Mouse (Mus musculus): ENCODE data around the gene Irak2. TPM values are rescaled to one million over a fixed set of nuclear protein-coding genes. Genes with fewer than 3 reads are reported as not detected.

The Irak2 gene
- total RNA-seq (2012; rRNA removed) (31.6 and 39.5 TPM in 2 replicates), total RNA-seq (2014; rRNA removed) (26.9 and 30.0 TPM in 2 replicates), polyA plus RNA-seq (2012; ENCODE audit: insufficient read length, low read depth) (32.5 and 38.6 TPM in 2 replicates)

- Histone ChIP-seq H3K36me3 (replicated peaks in 1 of 2; ENCODE audit: control insufficient read depth in 1 of 2, insufficient read depth in 1 of 2, low read length in 1 of 2) (peaks cover 0 to 15% of the 10 kb centered on the region in 2 experiments), H3K4me3 (replicated peaks in 1 of 3; ENCODE audit: low read depth in 2 of 3, low read length in 2 of 3, poor library complexity in 1 of 3) (peak within 1 kb of the TSS; percentile 67 to 96 (median 75)), H3K79me2 (replicated peaks; ENCODE audit: control insufficient read depth, extremely low read depth, insufficient read depth, poor library complexity, severe bottlenecking) (peaks cover 48% of the 10 kb centered on the region), H3K4me2 (ENCODE audit: insufficient read depth, low read depth, poor library complexity, severe bottlenecking) (peak within 1 kb of the TSS; percentile 97), H3K27ac (ENCODE audit: insufficient read depth, low read depth) (peak within 1 kb of the TSS; percentile 81), H3K27me3 (replicated peaks) (no peaks in the 10 kb centered on the region), H3K9me3 (replicated peaks; ENCODE audit: low read length) (no peaks in the 10 kb centered on the region), H3K9ac (ENCODE audit: insufficient read depth, low read depth) (peak within 1 kb of the TSS; percentile 58), H3K4me1 (ENCODE audit: control insufficient read depth in 1 of 2, insufficient read depth in 2 of 2) (peaks cover 9 to 35% of the 10 kb centered on the region in 2 experiments)
- in situ Hi-C loops (cut with MboI; ENCODE audit: low pct_ligation_motif_present, low pct_unique_long_range_greater_than_20kb, low sequenced_read_pairs) = loop anchor here (5.0 kb wide), 1 partner anchor 39 kb away; no protein-coding TSS in a partner anchor
- dilution Hi-C loops (cut with MboI; ENCODE audit: extremely low pct_ligation_motif_present, extremely low pct_unique_long_range_greater_than_20kb, low sequenced_read_pairs) = no loop called here
- DNase-seq (ENCODE audit: extremely low read depth) = peak; percentile 92
- TF ChIP-seq NRF1 (IDR thresholded peaks at IDR 0.05; ENCODE audit: low read depth, low read length) = no peak; the same call in 1 of the 2 replicates
- peak; percentile 96 for TF ChIP-seq ZC3H11A (IDR thresholded peaks at IDR 0.05; ENCODE audit: low read depth, low read length)
- peak; percentile 48 for TF ChIP-seq ZNF384 (IDR thresholded peaks at IDR 0.05; ENCODE audit: low read depth, low read length)
- TF ChIP-seq MEF2A (IDR thresholded peaks at IDR 0.05; ENCODE audit: borderline replicate concordance, low read depth, low read length) = peak; percentile 76; the same call in 1 of the 2 replicates
- peak; percentile 53; the same call in 1 of the 2 replicates for TF ChIP-seq POLR2AphosphoS2 (IDR thresholded peaks at IDR 0.05; ENCODE audit: low read depth, low read length)
- TF ChIP-seq KAT2A (IDR thresholded peaks at IDR 0.05; ENCODE audit: insufficient replicate concordance, low read length) = 0 out of 2 replicates have a peak, but pooled peaks have one; percentile 21
- TF ChIP-seq MXI1 (IDR thresholded peaks at IDR 0.05; ENCODE audit: low read depth, low read length) = peak; percentile 90
- 0 out of 2 replicates have a peak, but pooled peaks have one; percentile 44 for TF ChIP-seq CHD2 (IDR thresholded peaks at IDR 0.05; ENCODE audit: low read length)
- TF ChIP-seq PAX5 (IDR thresholded peaks at IDR 0.05; ENCODE audit: low read length) = no peak
- TF ChIP-seq MAX (IDR thresholded peaks at IDR 0.05; ENCODE audit: low read length) = peak; percentile 87
- TF ChIP-seq MYC (IDR thresholded peaks at IDR 0.05; ENCODE audit: low read depth, low read length) = peak; percentile 68
- TF ChIP-seq CHD1 (IDR thresholded peaks at IDR 0.05; ENCODE audit: low read depth, low read length) = peak; percentile 47; the same call in 1 of the 2 replicates
- TF ChIP-seq TBP (conservative IDR thresholded peaks at IDR 0.05; ENCODE audit: low read depth, low read length) = 0 out of 2 replicates have a peak, but pooled peaks have one; percentile 42
- peak; percentile 83 for TF ChIP-seq POLR2A (IDR thresholded peaks at IDR 0.05; ENCODE audit: low read depth, low read length)
- peak; percentile 91 for TF ChIP-seq MAZ (IDR thresholded peaks at IDR 0.05; ENCODE audit: low read depth, low read length)
- peak; percentile 83 for TF ChIP-seq IRF4 (IDR thresholded peaks at IDR 0.05; ENCODE audit: low read depth, low read length)
- no peak for TF ChIP-seq JUND (conservative IDR thresholded peaks at IDR 0.05; ENCODE audit: low read depth, low read length)
- TF ChIP-seq NELFE (IDR thresholded peaks at IDR 0.05; ENCODE audit: low read depth, low read length) = peak; percentile 89
- TF ChIP-seq ETS1 (conservative IDR thresholded peaks at IDR 0.05; ENCODE audit: low read depth, low read length) = peak; percentile 30; the same call in 1 of the 2 replicates
- TF ChIP-seq ZMIZ1 (IDR thresholded peaks at IDR 0.05; ENCODE audit: low read depth, low read length) = peak; percentile 79
- no peak for TF ChIP-seq MAFK (IDR thresholded peaks at IDR 0.05; ENCODE audit: insufficient replicate concordance, low read length)
- no peak for TF ChIP-seq EP300 (IDR thresholded peaks at IDR 0.05; ENCODE audit: low read length)
- peak; percentile 45 to 100; a peak in 3 of 4 replicates for TF ChIP-seq CTCF (conservative IDR thresholded peaks at IDR 0.05 in 1 of 2, IDR thresholded peaks at IDR 0.05 in 1 of 2; ENCODE audit: low read depth in 2 of 2, low read length in 2 of 2)
- TF ChIP-seq BHLHE40 (IDR thresholded peaks at IDR 0.05; ENCODE audit: low read depth, low read length) = peak; percentile 58; the same call in 1 of the 2 replicates
- TF ChIP-seq E2F4 (IDR thresholded peaks at IDR 0.05; ENCODE audit: insufficient replicate concordance, low read depth, low read length) = no peak
- peak; percentile 93 for TF ChIP-seq SIN3A (IDR thresholded peaks at IDR 0.05; ENCODE audit: low read length)
- TF ChIP-seq RAD21 (IDR thresholded peaks at IDR 0.05; ENCODE audit: low read depth, low read length) = peak; percentile 97
- TF ChIP-seq GABPA (IDR thresholded peaks at IDR 0.05; ENCODE audit: insufficient replicate concordance, low read depth, low read length) = no peak
- peak; percentile 90 for TF ChIP-seq UBTF (IDR thresholded peaks at IDR 0.05; ENCODE audit: low read depth, low read length)
- peak; percentile 72 for TF ChIP-seq ELF1 (IDR thresholded peaks at IDR 0.05; ENCODE audit: low read depth, low read length)
- TF ChIP-seq TCF12 (IDR thresholded peaks at IDR 0.05; ENCODE audit: low read depth, low read length) = peak; percentile 92
- no peak for TF ChIP-seq JUN (IDR thresholded peaks at IDR 0.05; ENCODE audit: insufficient read depth, low read depth, low read length)
- TF ChIP-seq HCFC1 (IDR thresholded peaks at IDR 0.05; ENCODE audit: low read depth, low read length) = peak; percentile 57; the same call in 1 of the 2 replicates
- TF ChIP-seq USF2 (conservative IDR thresholded peaks at IDR 0.05; ENCODE audit: low read depth, low read length) = no peak; the same call in 1 of the 2 replicates
- no peak; the same call in 1 of the 2 replicates for TF ChIP-seq RCOR1 (conservative IDR thresholded peaks at IDR 0.05; ENCODE audit: low read depth, low read length)
- peak; percentile 14; the same call in 1 of the 2 replicates for TF ChIP-seq USF1 (IDR thresholded peaks at IDR 0.05; ENCODE audit: low read depth, low read length)
- TF ChIP-seq SMC3 (IDR thresholded peaks at IDR 0.05; ENCODE audit: low read depth, low read length) = peak; percentile 100
Observed at GRCm38 (mm10) chr6:113638302-113639040, at the start of gene Irak2. TSS of gene Irak2 (plus strand) at chr6:113638467.
